Mouse (Mus musculus) urinary bladder, postnatal 4 days (tissue): ENCODE measurements at regions not wholly inside any gene's neighbourhood (a gene's known extent, or its start where the extent isn't known, plus 50 kb on each side); places are given as distances from the start of the nearest gene placed in this dataset.

Source experiments
- DNase-seq, 2 experiments: peaks; one replicate each; pipeline ENCODE4 v3.0.0; 2021 to 2022; ENCODE audit warnings: low spot score in 2 of 2

GRCm38 (mm10) chr19:36178828-36179251 lies 58.9 kb upstream of the Ankrd1 start:
- no peak for DNase-seq

- DNase-seq: no peak
These were observed 60.4 kb upstream of the Ankrd1 start for GRCm38 (mm10) chr19:36180329-36180728.

- no peak for DNase-seq
These were observed 61.6 kb upstream of the Ankrd1 start for GRCm38 (mm10) chr19:36181535-36181934.

- DNase-seq: no peak
These were observed 63.2 kb upstream of the Ankrd1 start for GRCm38 (mm10) chr19:36183127-36183526.

- DNase-seq: no peak
These were observed 69.8 kb upstream of the Ankrd1 start for GRCm38 (mm10) chr19:36189662-36190061.

GRCm38 (mm10) chr19:36191641-36192040 lies 71.7 kb upstream of the Ankrd1 start:
- no peak for DNase-seq

- no peak for DNase-seq
These were observed 84.4 kb upstream of the Ankrd1 start for GRCm38 (mm10) chr19:36204269-36204668.

GRCm38 (mm10) chr19:36204965-36205718 lies 85.2 kb upstream of the Ankrd1 start:
- no peak for DNase-seq

GRCm38 (mm10) chr19:36207735-36208288 lies 87.9 kb upstream of the Ankrd1 start:
- DNase-seq: peak in 1 of 2 experiments; percentile 29

- DNase-seq: no peak
These were observed 88.5 kb upstream of the Ankrd1 start for GRCm38 (mm10) chr19:36208419-36208818.

GRCm38 (mm10) chr19:36213461-36213860 lies 93.6 kb upstream of the Ankrd1 start:
- no peak for DNase-seq

- peak in 1 of 2 experiments; percentile 36 for DNase-seq
These were observed 94.5 kb upstream of the Ankrd1 start for GRCm38 (mm10) chr19:36214188-36214968.

GRCm38 (mm10) chr19:36217177-36217576 lies 97.3 kb upstream of the Ankrd1 start:
- DNase-seq: no peak

- no peak for DNase-seq
These were observed 97.7 kb upstream of the Ankrd1 start for GRCm38 (mm10) chr19:36217605-36218004.

- no peak for DNase-seq
These were observed 99.0 kb upstream of the Ankrd1 start for GRCm38 (mm10) chr19:36218921-36219320.

- no peak for DNase-seq
These were observed 101.2 kb upstream of the Ankrd1 start for GRCm38 (mm10) chr19:36221104-36221503.

- DNase-seq: no peak
These were observed 101.7 kb upstream of the Ankrd1 start for GRCm38 (mm10) chr19:36221596-36221995.

GRCm38 (mm10) chr19:36222198-36222597 lies 102.3 kb upstream of the Ankrd1 start:
- no peak for DNase-seq

- DNase-seq: no peak
These were observed 104.6 kb upstream of the Ankrd1 start for GRCm38 (mm10) chr19:36224518-36224917.

GRCm38 (mm10) chr19:36225612-36226011 lies 105.7 kb upstream of the Ankrd1 start:
- no peak for DNase-seq

GRCm38 (mm10) chr19:36227418-36228160 lies 107.7 kb upstream of the Ankrd1 start:
- no peak for DNase-seq

- no peak for DNase-seq
These were observed 109.4 kb upstream of the Ankrd1 start for GRCm38 (mm10) chr19:36229315-36229714.
